Mouse (Mus musculus) common myeloid progenitor, adult 5-6 weeks (primary cell): ENCODE measurements around the gene Lbhd2. TPM values are rescaled to one million over a fixed set of nuclear protein-coding genes. Genes with fewer than 3 reads are reported as not detected.
A peak's percentile ranks its signal among the peaks of the same experiment; 100 is the strongest.

Source experiments
- ATAC-seq: replicated peaks from 2 replicates; pipeline ENCODE4 v1.8.0; 2016; ENCODE audit warnings: low read depth, mild to moderate bottlenecking, moderate TSS enrichment, inconsistent platforms; ENCODE audit not compliant: poor library complexity, severe bottlenecking
- total RNA-seq: library from RNA; stranded (forward); fragments of 200-1000, 187-1606 nt; gene quantifications from 2 replicates; pipeline ENCODE4 v1.2.3, GENCODE M21; 2017

Lbhd2 gene
- total RNA-seq, 1 experiment from 2014 or later: not detected

DNA sequence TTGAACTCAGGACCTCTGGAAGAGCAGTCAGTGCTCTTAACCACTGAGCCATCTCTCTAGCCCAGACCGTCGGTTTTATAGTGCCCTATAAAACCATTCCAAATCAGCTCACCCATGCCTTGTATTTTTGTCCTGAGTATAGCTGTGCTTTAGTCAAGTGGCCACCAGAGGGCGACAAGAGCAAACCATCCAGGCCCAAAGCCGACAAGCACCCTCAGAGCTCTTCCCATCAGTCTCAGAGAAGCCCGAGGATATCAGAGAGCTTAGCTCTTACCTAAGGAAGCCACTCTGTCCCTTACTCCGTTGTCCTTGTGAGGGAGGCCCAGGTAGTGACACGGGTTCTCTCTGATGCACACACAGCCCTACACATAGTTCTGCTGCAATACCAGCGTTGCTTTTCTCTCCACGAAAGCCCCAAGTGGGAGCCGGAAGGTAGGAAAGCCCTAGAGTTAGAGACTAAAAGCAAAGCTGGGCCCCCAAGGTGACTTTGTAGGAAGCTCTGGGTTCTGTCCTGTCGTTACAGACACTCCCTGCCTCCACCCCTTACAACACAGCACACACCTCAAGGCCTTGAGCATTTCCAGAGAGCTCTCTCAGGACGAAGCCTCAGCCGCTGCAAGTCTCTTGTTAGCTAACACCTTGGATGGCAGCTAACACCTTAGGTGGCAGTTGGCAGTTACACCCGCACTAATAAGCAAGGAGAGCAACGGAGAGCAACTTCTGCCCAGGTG is 5.0 kb upstream of the Lbhd2 start:
- peak; percentile 95 for ATAC-seq

DNA sequence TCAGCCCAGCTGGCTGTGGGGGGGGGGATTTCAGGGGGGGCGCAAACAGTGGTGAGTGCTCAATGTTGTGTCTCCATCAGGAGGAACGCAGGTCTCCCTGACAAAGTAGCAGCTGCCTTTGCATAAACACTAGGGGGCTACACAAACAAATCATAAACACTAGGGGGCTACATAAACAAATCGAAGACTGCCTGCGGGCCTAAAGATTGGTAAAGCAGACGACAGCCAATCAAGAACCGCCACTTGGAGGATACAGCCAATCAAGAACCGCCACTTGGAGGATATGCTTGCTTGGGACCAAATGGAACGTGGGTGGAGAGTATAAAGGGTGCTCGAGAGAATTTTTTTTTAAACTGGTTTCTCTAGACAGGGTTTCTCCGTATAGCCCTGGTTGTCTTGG is 1.7 kb upstream of the Lbhd2 start:
- ATAC-seq: no peak

DNA sequence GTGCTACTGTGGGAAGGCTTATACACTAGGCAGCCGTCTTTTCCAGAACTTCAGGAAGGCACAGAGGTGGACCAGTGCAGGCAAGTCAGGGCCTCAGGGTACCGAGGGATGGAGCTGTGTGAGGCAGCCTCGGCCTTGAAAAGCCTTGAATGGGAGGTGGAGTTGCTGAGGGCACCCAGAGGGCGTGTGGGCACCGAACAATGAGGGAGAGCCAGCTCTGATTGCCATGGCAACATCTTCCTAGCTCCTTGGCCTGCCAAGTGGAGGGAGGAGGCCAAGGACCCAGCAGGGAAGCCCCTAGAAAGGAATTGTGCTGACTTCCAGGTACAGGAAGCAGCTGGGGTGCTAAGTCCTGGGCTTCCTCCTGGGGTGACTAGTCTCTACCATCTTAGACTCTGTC is 3.0 kb downstream of the Lbhd2 start:
- ATAC-seq: no peak

DNA sequence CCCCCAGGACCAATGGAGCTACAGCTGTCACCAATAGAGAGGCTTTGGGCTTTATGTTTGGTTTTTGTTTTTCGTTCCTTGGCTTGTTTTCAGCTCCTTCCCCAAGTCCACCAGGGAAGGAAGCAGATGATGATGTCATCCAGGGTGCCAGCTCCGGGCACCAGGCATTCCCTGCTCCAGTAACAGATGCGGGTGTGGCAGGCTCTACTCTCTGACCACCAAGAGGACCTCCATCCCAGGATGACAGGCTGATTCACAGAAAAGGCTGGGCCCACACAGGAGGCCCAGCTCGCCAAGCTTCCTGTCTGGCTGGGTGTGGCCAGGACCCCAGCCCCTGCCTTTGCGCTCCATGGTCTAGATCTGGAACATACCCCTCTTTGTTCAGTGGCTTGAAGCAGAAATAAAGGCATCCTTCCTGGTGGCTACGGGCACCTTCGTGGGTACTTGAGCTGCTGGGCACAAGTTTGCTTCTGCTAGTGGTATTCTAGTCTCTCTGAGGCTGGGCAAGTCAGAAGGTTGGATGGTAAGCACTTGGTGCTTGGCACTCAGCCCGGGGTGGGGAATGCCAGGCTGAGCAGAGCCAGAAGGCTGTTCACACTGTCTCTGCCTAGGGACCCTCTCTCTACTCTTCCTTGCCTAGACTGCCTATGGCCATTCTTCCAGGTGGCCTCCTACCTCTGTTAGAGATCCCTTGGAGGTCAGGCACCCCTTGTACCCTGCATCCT is 5.2 kb downstream of the Lbhd2 start:
- no peak for ATAC-seq

DNA sequence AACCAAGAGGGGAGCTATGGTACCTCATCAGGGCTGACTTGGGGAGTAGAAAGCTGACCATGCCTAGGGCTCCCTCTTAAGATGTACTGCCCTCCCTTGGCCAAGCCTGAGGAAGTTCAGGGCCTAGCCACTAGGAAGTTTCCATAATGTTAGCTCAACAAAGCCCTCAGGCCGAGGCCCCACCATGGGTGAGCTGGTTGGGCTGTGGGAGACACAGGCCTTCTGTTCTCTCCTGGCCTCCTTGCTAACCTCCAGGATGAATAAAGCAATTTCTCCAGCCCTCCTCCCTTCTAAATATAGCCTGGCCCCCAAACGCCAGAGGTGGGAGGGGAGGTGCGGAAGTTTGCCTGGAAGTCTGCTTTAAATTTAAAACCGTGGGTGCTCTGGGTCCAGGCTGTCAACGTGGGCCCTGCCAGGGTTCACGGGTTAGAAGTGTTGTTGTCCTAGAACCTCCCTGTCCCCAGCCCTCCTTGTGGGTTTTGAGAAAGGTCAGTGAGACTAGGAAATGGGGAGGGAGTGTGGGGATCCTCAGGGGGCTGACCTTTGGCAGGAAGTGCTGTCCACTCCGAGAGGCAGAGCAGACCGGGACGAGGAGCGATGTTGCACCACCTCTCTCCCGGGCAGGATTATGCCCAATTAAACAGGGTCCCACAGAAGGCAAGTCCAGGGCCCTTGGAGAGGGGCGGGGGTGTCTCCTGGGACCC is 6.1 kb downstream of the Lbhd2 start:
- ATAC-seq: no peak

DNA sequence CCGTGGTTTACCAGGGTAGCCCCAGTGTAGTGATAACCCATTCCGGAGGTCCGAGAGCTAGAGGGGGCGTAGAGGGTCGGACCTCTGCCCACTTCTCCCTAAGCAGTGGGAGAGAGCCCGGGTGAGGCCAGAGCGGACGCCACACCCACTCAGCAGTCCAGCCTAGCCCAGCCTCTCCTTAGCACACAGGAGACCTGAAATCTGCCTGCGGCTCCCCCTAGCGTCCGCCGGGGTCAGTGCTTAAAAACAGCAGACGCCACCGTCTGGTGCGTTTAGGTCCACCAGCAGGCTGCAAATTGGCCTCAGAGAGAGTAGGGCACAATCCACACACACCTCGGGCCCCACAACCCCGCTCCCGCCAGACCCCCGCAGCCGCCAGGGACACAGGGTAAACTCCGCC is 6.7 kb downstream of the Lbhd2 start:
- ATAC-seq: peak; percentile 94

DNA sequence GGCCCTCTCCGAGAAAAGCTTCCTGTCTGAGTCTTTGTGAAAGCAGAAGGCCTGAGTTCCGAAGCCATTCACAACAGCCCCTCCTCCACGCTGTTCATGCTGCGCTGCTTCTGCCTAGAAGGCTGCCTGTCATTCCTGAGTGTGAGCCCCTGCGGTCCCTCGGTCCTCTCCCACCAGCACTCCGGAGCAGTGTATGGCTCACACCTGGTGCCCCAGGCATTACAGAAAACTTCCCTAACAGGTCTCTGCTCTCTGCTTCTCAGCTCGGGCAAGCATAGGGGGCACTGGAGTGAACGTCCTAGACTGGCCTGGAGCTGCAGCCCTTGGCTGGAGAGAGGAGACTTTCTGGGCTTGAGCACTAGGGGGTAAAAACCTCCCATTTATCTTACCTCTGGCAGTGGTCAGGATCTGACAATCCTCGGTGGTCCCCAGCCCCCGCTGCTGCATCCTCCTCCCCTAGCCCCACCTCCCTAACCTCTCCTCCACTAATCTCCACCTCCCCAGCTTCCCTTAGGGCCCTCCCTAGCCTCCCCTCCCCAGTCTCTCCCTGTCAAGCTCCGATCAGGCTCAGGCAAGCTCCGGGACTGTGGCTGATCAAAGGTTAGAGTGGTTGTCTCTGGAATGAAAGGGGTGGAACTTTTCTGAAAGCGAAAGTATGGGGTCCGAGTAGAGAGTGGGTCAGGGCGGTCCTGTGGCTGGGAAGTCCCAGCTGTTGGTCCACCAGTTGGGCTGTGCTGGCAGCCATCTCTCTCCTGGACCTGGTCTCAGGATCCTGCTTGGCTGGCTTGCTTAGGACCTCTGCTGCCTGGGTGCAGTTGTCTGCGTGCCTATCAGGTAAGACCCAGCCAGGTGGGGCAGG is 10.5 kb downstream of the Lbhd2 start, which contains the start of gene Exoc3l4:
Gene Exoc3l4 (plus strand): TSS at position 97 of the 859 bp plus-strand sequence.
- peak; percentile 9; the same call in 1 of the 2 replicates for ATAC-seq

DNA sequence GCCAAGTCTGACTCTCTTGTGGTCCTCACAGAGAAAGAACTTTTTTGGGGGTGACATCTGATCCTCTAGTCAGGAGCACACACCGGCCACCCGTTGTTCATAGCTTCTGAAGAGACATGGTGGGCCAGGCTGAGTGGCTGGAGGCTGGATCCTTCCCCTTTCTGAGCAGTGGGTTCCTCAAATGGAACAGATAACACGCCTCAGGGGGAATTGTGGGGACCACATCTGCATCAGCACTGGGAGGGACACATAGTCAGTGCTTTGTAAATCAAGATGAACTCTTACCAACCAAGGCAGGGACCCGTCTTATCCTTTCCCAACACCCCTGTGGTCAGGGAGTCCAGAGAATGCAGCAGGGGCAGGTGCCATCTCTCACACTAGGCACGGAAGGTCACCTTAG is 13.3 kb downstream of the Lbhd2 start:
- ATAC-seq: peak; percentile 55

- no peak; the same call in 1 of the 2 replicates for ATAC-seq
Observed at GRCm38 (mm10) chr12:111420946-111421709, 14.5 kb downstream of the Lbhd2 start.

- ATAC-seq: no peak
Observed at GRCm38 (mm10) chr12:111422852-111423251, 16.2 kb downstream of the Lbhd2 start.

GRCm38 (mm10) chr12:111423570-111424129 is 17.0 kb downstream of the Lbhd2 start:
- ATAC-seq: no peak

- no peak for ATAC-seq
Observed at GRCm38 (mm10) chr12:111424547-111424946, 17.9 kb downstream of the Lbhd2 start.

DNA sequence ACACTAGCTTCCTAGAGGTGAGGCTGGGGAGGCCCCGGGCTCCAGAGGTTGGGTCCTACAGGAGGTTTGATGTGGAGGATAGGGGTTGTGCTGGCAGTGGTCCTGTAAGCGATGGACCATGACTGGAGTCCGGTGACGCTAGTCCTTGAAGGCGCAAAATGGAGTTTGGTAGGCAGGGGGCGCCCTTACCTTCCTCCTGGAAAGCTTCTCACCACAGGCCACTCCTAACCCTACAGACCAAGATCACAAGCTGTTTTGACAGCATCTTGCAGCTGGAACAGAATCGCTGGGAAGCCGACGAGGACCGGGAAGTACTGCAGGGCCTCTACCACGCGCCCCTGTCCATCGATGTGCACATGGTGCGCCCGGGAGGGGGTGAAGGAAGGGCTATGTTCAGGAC is 18.6 kb downstream of the Lbhd2 start:
- ATAC-seq: peak; percentile 57

- ATAC-seq: peak; percentile 50
Observed at GRCm38 (mm10) chr12:111425789-111426460, 19.3 kb downstream of the Lbhd2 start.

DNA sequence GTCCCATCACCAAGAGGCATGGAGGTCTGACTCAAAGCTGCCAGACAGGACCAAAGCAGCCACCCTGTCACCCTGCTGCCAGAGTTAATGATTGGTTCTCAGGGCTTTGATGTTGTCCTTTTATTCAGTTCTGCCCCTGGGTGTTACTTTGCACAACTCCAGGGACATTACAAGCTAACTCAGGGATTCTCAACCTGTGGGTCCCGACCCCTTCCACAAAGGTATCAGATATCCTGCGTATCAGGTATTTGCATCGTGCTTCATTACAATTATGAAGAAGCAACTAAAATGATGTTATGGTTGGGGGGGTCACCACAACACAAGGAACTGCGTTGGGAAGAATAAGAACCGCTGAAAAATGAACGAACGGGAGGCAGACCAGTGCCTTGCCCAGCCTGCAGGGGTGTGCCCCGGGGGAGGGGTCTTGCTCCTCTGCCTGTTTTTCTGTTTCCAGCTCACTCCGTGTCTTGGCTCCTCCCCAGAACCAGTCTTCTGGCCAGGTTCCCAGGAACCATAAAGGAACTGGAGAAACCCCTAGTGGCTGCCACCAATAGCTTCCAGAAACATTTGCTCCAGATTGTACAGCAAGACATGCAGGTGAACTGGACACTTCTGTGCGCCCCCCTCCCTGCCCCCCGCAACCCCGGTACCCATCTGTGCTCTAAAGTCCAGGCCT is 21.0 kb downstream of the Lbhd2 start:
- ATAC-seq: no peak

- ATAC-seq: no peak
Observed at GRCm38 (mm10) chr12:111428364-111428763, 21.8 kb downstream of the Lbhd2 start.

DNA sequence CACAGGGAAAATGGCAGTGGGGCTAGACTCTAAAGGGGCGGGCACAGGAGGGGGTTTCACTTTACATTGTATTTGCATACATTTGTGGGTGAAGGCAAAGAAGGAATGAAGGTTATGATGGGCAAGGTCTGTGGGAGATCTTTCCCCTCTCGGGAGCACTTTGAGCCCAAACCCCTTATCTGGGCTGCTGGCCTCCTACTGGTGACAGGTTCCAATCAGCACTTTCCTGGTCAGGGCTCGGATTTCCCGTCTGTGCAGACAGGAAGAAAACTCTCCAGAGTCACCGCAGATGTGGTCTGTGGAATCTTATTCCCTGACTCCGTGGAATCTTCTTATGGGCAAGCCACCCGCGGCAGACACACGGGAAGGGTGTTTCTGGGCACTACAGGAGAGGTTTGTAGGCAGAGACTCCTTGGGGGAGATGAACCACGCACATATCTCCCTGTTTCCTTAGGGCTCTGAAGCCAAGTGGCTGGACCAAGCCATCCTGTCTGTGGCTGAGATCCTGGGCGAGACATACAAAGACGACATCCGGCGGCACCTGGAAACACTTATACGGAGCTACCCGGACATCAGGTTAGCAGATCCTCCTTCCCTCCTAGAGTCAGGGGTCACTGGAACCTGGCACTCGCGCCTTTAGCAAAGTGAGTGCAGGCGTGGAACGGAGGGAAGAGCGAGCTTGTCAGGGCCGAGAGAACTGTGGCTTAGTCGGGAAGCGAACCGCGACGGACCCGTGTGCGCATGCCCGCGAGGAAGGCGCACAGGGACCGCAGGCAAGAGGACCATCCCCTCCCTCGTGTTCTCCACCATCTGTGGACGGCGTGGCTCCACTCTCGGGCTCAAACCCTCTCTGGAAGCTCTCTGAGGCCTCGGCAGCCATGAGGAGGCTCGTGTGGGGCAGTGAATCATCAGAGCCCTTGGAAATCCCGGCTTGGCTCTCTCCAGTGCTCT is 22.6 kb downstream of the Lbhd2 start:
- ATAC-seq: peak; percentile 12; the same call in 1 of the 2 replicates
